In genomic region chr10:61418131-61418900, GRCm38 (mm10) we compare ENCODE assay signal across 8 mouse cellular contexts. TPM values are rescaled to one million over a fixed set of nuclear protein-coding genes. Genes with fewer than 3 reads are reported as not detected.
DNase-seq lines count a peak whose midpoint lies in the region; ATAC-seq and TF ChIP-seq lines count a peak whose summit lies in the region.

No protein-coding gene starts in this region.

- no peak overlapping the region for H3K27ac ChIP-seq in lung, embryonic 15.5 days
- H3K27ac ChIP-seq in forebrain, embryonic 12.5 days: no peak overlapping the region
- no peak overlapping the region for H3K27ac ChIP-seq in midbrain, postnatal 0 days (ENCODE audit: low read depth, low read length)

- WGBS in lung, embryonic 15.5 days: 1% methylated on average over 50 of the region's 50 CpGs
- 4% methylated on average over 50 of the region's 50 CpGs for WGBS in forebrain, embryonic 12.5 days
- WGBS in midbrain, postnatal 0 days: 3% methylated on average over 46 of the region's 50 CpGs

- H3K4me1 ChIP-seq in lung, embryonic 15.5 days: peaks cover 17% of the 10 kb centered on the region
- H3K4me1 ChIP-seq in forebrain, embryonic 12.5 days: peaks cover 15% of the 10 kb centered on the region
- H3K4me1 ChIP-seq in midbrain, postnatal 0 days (ENCODE audit: insufficient read depth, low read length): peaks cover 8% of the 10 kb centered on the region; the same call in 1 of the 2 replicates

- TF ChIP-seq CTCF in midbrain, postnatal 0 days (IDR thresholded peaks at IDR 0.05): no peak

- H3K27me3 ChIP-seq in lung, embryonic 15.5 days: peaks cover 56% of the 10 kb centered on the region
- H3K27me3 ChIP-seq in forebrain, embryonic 12.5 days: peaks cover 61% of the 10 kb centered on the region
- H3K27me3 ChIP-seq in midbrain, postnatal 0 days (ENCODE audit: insufficient read depth, low read length): peaks cover 29% of the 10 kb centered on the region

- peak overlapping the region; percentile 85 for H3K4me2 ChIP-seq in lung, embryonic 15.5 days
- H3K4me2 ChIP-seq in forebrain, embryonic 12.5 days: peak overlapping the region; percentile 86
- H3K4me2 ChIP-seq in midbrain, postnatal 0 days (ENCODE audit: low read depth, low read length, poor library complexity, severe bottlenecking): peak overlapping the region; percentile 90

- peak overlapping the region; percentile 41 for H3K4me3 ChIP-seq in lung, embryonic 15.5 days
- peak overlapping the region; percentile 45 for H3K4me3 ChIP-seq in forebrain, embryonic 12.5 days (replicated peaks)
- peak overlapping the region; percentile 47 for H3K4me3 ChIP-seq in midbrain, postnatal 0 days (ENCODE audit: low read depth, low read length)

- ATAC-seq in lung, embryonic 15.5 days (ENCODE audit: borderline replicate concordance, extremely low read depth, low FRiP score, low TSS enrichment): 0 out of 2 replicates have a peak, but pooled peaks have one; percentile 24
- ATAC-seq in forebrain, embryonic 12.5 days (ENCODE audit: low FRiP score): 0 out of 2 replicates have a peak, but pooled peaks have one; percentile 36
- 0 out of 2 replicates have a peak, but pooled peaks have one; percentile 21 for ATAC-seq in midbrain, postnatal 0 days (ENCODE audit: low FRiP score)

- no peak overlapping the region for H3K9ac ChIP-seq in lung, embryonic 15.5 days
- peak overlapping the region; percentile 49; the same call in 1 of the 2 replicates for H3K9ac ChIP-seq in forebrain, embryonic 12.5 days
- H3K9ac ChIP-seq in midbrain, postnatal 0 days (replicated peaks; ENCODE audit: low read length, poor library complexity, severe bottlenecking): peak overlapping the region; percentile 62

- no peaks in the 10 kb centered on the region for H3K9me3 ChIP-seq in lung, embryonic 15.5 days
- H3K9me3 ChIP-seq in forebrain, embryonic 12.5 days: no peaks in the 10 kb centered on the region
- H3K9me3 ChIP-seq in midbrain, postnatal 0 days (ENCODE audit: low read length): no peaks in the 10 kb centered on the region

- no peaks in the 10 kb centered on the region for H3K36me3 ChIP-seq in lung, embryonic 15.5 days
- H3K36me3 ChIP-seq in forebrain, embryonic 12.5 days (replicated peaks): no peaks in the 10 kb centered on the region
- no peaks in the 10 kb centered on the region for H3K36me3 ChIP-seq in midbrain, postnatal 0 days (ENCODE audit: insufficient read depth, low read length)

- no peak for DNase-seq in lung, postnatal 25 days (ENCODE audit: low spot score)
- peak; percentile 40 to 51 for DNase-seq in kidney, postnatal 4 days
- no peak for DNase-seq in midbrain, postnatal 0 days (ENCODE audit: low spot score)
- no peak for DNase-seq in adrenal gland, adult 2 months
- DNase-seq in urinary bladder, postnatal 36 days (ENCODE audit: low spot score in 2 of 2): no peak
- DNase-seq in layer of hippocampus, postnatal 14 days (ENCODE audit: low spot score in 2 of 2): no peak

RNA-seq across cellular contexts. Expression of gene Nodal, which starts 0.5 kb away (rescaled TPM):
- 0.09 TPM in 1 of 2 replicates, not detected in the other for polyA plus RNA-seq in lung, embryonic 15.5 days (2015; fragmentation: Nextera tagmentation; extraction: Ambion mirVana)
- 0.15 TPM in 1 of 2 replicates, not detected in the other for polyA plus RNA-seq in forebrain, embryonic 12.5 days (2016; fragmentation: Nextera tagmentation; extraction: Ambion mirVana)
- total RNA-seq in midbrain, postnatal 0 days (2014; rRNA removed): 0.38 and 0.47 TPM in 2 replicates
- polyA plus RNA-seq in midbrain, postnatal 0 days (2015; fragmentation: Nextera tagmentation; extraction: Ambion mirVana): 0.26 and 0.37 TPM in 2 replicates
- total RNA-seq in adrenal gland, adult 2 months (2021): not detected
- polyA plus RNA-seq in adrenal gland, adult 2 months (2012; rRNA removed): 0.04 TPM in 1 of 2 replicates, not detected in the other
- total RNA-seq in layer of hippocampus, postnatal 14 days (2021): not detected

RNA-seq across cellular contexts. Expression of gene Eif4ebp2, which starts 34.1 kb away (rescaled TPM):
- 69.3 and 71.4 TPM in 2 replicates for polyA plus RNA-seq in lung, embryonic 15.5 days (2015; fragmentation: Nextera tagmentation; extraction: Ambion mirVana)
- 87.6 and 88.3 TPM in 2 replicates for polyA plus RNA-seq in forebrain, embryonic 12.5 days (2016; fragmentation: Nextera tagmentation; extraction: Ambion mirVana)
- total RNA-seq in midbrain, postnatal 0 days (2014; rRNA removed): 14.2 and 18.5 TPM in 2 replicates
- 24.9 and 27.0 TPM in 2 replicates for polyA plus RNA-seq in midbrain, postnatal 0 days (2015; fragmentation: Nextera tagmentation; extraction: Ambion mirVana)
- 10 to 100 TPM; 94.9 to 96.2 TPM for total RNA-seq in adrenal gland, adult 2 months (2021)
- 68.1 and 88.7 TPM in 2 replicates for polyA plus RNA-seq in adrenal gland, adult 2 months (2012; rRNA removed)
- total RNA-seq in layer of hippocampus, postnatal 14 days (2021): 10 to 100 TPM; 46.2 to 51.2 TPM

RNA-seq across cellular contexts. Expression of gene Pald1, which starts 35.0 kb away (rescaled TPM):
- polyA plus RNA-seq in lung, embryonic 15.5 days (2015; fragmentation: Nextera tagmentation; extraction: Ambion mirVana): 47.5 and 48.1 TPM in 2 replicates
- polyA plus RNA-seq in forebrain, embryonic 12.5 days (2016; fragmentation: Nextera tagmentation; extraction: Ambion mirVana): 20.7 and 22.9 TPM in 2 replicates
- 25.2 and 27.1 TPM in 2 replicates for total RNA-seq in midbrain, postnatal 0 days (2014; rRNA removed)
- 16.0 and 16.8 TPM in 2 replicates for polyA plus RNA-seq in midbrain, postnatal 0 days (2015; fragmentation: Nextera tagmentation; extraction: Ambion mirVana)
- 10 to 100 TPM; 18.5 to 26.6 TPM for total RNA-seq in adrenal gland, adult 2 months (2021)
- 17.7 and 22.8 TPM in 2 replicates for polyA plus RNA-seq in adrenal gland, adult 2 months (2012; rRNA removed)
- 10 to 100 TPM; 16.5 to 22.1 TPM for total RNA-seq in layer of hippocampus, postnatal 14 days (2021)

RNA-seq across cellular contexts. Expression of gene Lrrc20, which starts 57.3 kb away (rescaled TPM):
- polyA plus RNA-seq in lung, embryonic 15.5 days (2015; fragmentation: Nextera tagmentation; extraction: Ambion mirVana): 7.9 and 8.2 TPM in 2 replicates
- polyA plus RNA-seq in forebrain, embryonic 12.5 days (2016; fragmentation: Nextera tagmentation; extraction: Ambion mirVana): 14.4 and 15.7 TPM in 2 replicates
- 11.2 and 15.5 TPM in 2 replicates for total RNA-seq in midbrain, postnatal 0 days (2014; rRNA removed)
- 8.1 and 8.3 TPM in 2 replicates for polyA plus RNA-seq in midbrain, postnatal 0 days (2015; fragmentation: Nextera tagmentation; extraction: Ambion mirVana)
- 10 to 100 TPM; 15.9 to 17.8 TPM for total RNA-seq in adrenal gland, adult 2 months (2021)
- polyA plus RNA-seq in adrenal gland, adult 2 months (2012; rRNA removed): 17.5 and 21.7 TPM in 2 replicates
- 10 to 100 TPM; 18.7 to 21.6 TPM for total RNA-seq in layer of hippocampus, postnatal 14 days (2021)

Comparison
In these comparisons a context has a peak if more than half of its experiments do, and no peak if none do; other contexts are left out.
1. DNase-seq: peak in kidney, postnatal 4 days (2 of 2); none in lung, postnatal 25 days (single experiment), midbrain, postnatal 0 days (single experiment), adrenal gland, adult 2 months (single experiment), urinary bladder, postnatal 36 days (0 of 2) and layer of hippocampus, postnatal 14 days (0 of 2).
2. Peak in every context shown above with its lines, with median percentiles within 50 percentile points of each other: ATAC-seq, H3K4me2 ChIP-seq and H3K4me3 ChIP-seq.